Mouse (Mus musculus): ENCODE results near the gene Arap2.
"Not testable (repeated sequence)": the region's sequence is repeated elsewhere in the genome, so short reads cannot be mapped to it uniquely, and the experiment has no call there.

The Arap2 gene

GRCm38 (mm10) chr5:62743220-62743922 lies 22.6 kb downstream of the Arap2 start:
- no peak for DNase-seq (ENCODE audit: low spot score in 2 of 2)

- no peak for DNase-seq (ENCODE audit: low spot score in 2 of 2)
Observed at GRCm38 (mm10) chr5:62739451-62740415, 26.2 kb downstream of the Arap2 start.

GRCm38 (mm10) chr5:62730573-62730972 lies 35.4 kb downstream of the Arap2 start:
- DNase-seq (ENCODE audit: low spot score in 2 of 2): not testable (repeated sequence)

GRCm38 (mm10) chr5:62725551-62725950 lies 40.4 kb downstream of the Arap2 start:
- DNase-seq (ENCODE audit: low spot score in 2 of 2): no peak

- DNase-seq (ENCODE audit: low spot score in 2 of 2): no peak
Observed at GRCm38 (mm10) chr5:62723261-62724105, 42.5 kb downstream of the Arap2 start.

GRCm38 (mm10) chr5:62716468-62716867 lies 49.5 kb downstream of the Arap2 start:
- no peak for DNase-seq (ENCODE audit: low spot score in 2 of 2)

- DNase-seq (ENCODE audit: low spot score in 2 of 2): no peak
Observed at GRCm38 (mm10) chr5:62715977-62716376, 50.0 kb downstream of the Arap2 start.

GRCm38 (mm10) chr5:62715436-62715835 lies 50.5 kb downstream of the Arap2 start:
- no peak for DNase-seq (ENCODE audit: low spot score in 2 of 2)

- no peak for DNase-seq (ENCODE audit: low spot score in 2 of 2)
Observed at GRCm38 (mm10) chr5:62710955-62711354, 55.0 kb downstream of the Arap2 start.

- no peak for DNase-seq (ENCODE audit: low spot score in 2 of 2)
Observed at GRCm38 (mm10) chr5:62706900-62707299, 59.1 kb downstream of the Arap2 start.

- DNase-seq (ENCODE audit: low spot score in 2 of 2): no peak
Observed at GRCm38 (mm10) chr5:62689965-62690364, 76.0 kb downstream of the Arap2 start.

GRCm38 (mm10) chr5:62683751-62684150 lies 82.2 kb downstream of the Arap2 start:
- no peak for DNase-seq (ENCODE audit: low spot score in 2 of 2)

- no peak for DNase-seq (ENCODE audit: low spot score in 2 of 2)
Observed at GRCm38 (mm10) chr5:62683207-62683606, 82.8 kb downstream of the Arap2 start.

- DNase-seq (ENCODE audit: low spot score in 2 of 2): no peak
Observed at GRCm38 (mm10) chr5:62677390-62677789, 88.6 kb downstream of the Arap2 start.

- DNase-seq (ENCODE audit: low spot score in 2 of 2): no peak
Observed at GRCm38 (mm10) chr5:62672736-62673436, 93.1 kb downstream of the Arap2 start.

GRCm38 (mm10) chr5:62665329-62665728 lies 100.6 kb downstream of the Arap2 start:
- DNase-seq (ENCODE audit: low spot score in 2 of 2): no peak

GRCm38 (mm10) chr5:62664847-62665246 lies 101.1 kb downstream of the Arap2 start:
- DNase-seq (ENCODE audit: low spot score in 2 of 2): no peak

GRCm38 (mm10) chr5:62663206-62663605 lies 102.8 kb downstream of the Arap2 start:
- no peak for DNase-seq (ENCODE audit: low spot score in 2 of 2)

GRCm38 (mm10) chr5:62653924-62654323 lies 112.0 kb downstream of the Arap2 start:
- no peak for DNase-seq (ENCODE audit: low spot score in 2 of 2)

GRCm38 (mm10) chr5:62642330-62642729 lies 123.6 kb downstream of the Arap2 start:
- DNase-seq (ENCODE audit: low spot score in 2 of 2): no peak

GRCm38 (mm10) chr5:62640501-62640900 lies 125.5 kb downstream of the Arap2 start:
- DNase-seq (ENCODE audit: low spot score in 2 of 2): no peak

Measured in urinary bladder, adult 18-20 months (tissue).